Mouse (Mus musculus): ENCODE results near the gene Cyp4f37. TPM values are rescaled to one million over a fixed set of nuclear protein-coding genes. Genes with fewer than 3 reads are reported as not detected.
A peak's percentile ranks its signal among the peaks of the same experiment; 100 is the strongest.
"Not testable (repeated sequence)": the region's sequence is repeated elsewhere in the genome, so short reads cannot be mapped to it uniquely, and the experiment has no call there.

Gene Cyp4f37
- polyA plus RNA-seq, 1 experiment, result not detected

- WGBS, result 18% methylated on average over 1 of the region's 1 CpGs
- Histone ChIP-seq H3K4me1 (ENCODE audit: control insufficient read depth, insufficient read depth, low read length) (no peaks in the 10 kb centered on the region), H3K4me3 (replicated peaks; ENCODE audit: insufficient read depth, low read depth, low read length) (no peak overlapping the region), H3K27ac (ENCODE audit: insufficient read depth, low read length) (no peak overlapping the region), H3K27me3 (ENCODE audit: control insufficient read depth, insufficient read depth, low read length) (no peaks in the 10 kb centered on the region; the same call in 1 of the 2 replicates)
- no peak for DNase-seq
- TF ChIP-seq POLR2A (IDR thresholded peaks at IDR 0.05; ENCODE audit: borderline replicate concordance, insufficient read depth, low read length), result no peak
- TF ChIP-seq CTCF (IDR thresholded peaks at IDR 0.05; ENCODE audit: borderline replicate concordance, insufficient read depth, low read depth, low read length), result no peak
Measured at GRCm38 (mm10) chr17:32617252-32617651, 3.9 kb upstream of the Cyp4f37 start.

DNA sequence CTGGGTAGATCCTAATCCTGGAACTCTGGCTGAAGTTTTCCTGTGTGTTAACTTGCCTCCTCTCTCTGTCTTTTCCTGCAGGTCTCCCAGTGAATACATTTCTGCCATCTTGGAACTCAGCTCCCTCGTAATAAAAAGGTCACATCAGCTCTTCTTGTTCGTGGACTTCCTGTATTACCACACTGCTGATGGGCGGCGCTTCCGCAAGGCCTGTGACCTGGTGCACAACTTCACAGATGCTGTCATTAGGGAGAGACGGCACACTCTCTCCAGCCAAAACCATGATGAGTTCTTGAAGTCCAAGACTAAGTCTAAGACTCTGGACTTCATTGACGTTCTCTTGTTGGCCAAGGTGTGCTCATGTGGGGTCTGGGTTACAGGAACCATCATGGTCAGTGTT lies 8.6 kb downstream of the Cyp4f37 start:
- not testable (repeated sequence) for H3K27ac ChIP-seq (ENCODE audit: insufficient read depth, low read length); H3K4me3 ChIP-seq (replicated peaks; ENCODE audit: insufficient read depth, low read depth, low read length); H3K27me3 ChIP-seq (ENCODE audit: control insufficient read depth, insufficient read depth, low read length); H3K4me1 ChIP-seq (ENCODE audit: control insufficient read depth, insufficient read depth, low read length); DNase-seq
- 82% methylated on average over 7 of the region's 7 CpGs for WGBS

DNA sequence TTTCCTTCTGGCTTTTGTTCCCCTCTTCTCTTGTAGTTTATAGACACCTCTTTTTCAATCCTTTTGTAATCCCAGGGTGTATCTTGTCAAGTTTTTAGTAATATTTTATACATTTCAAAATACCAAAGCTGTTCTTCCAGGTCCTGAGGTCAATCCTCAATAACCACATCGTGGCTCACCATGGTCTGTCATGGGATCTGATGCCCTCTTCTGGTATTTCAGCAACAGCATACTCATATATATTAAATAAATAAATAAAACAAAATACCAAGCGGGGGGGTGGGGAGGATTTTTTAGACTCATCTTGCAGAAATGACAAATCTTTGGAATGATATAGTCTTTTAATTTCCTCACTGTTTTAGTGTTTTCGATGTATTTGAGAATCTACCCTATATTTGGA lies 10.8 kb downstream of the Cyp4f37 start:
- no peak for TF ChIP-seq POLR2A (IDR thresholded peaks at IDR 0.05; ENCODE audit: borderline replicate concordance, insufficient read depth, low read length)
- no peak for TF ChIP-seq CTCF (IDR thresholded peaks at IDR 0.05; ENCODE audit: borderline replicate concordance, insufficient read depth, low read depth, low read length)
- no peak for DNase-seq
- Histone ChIP-seq H3K27ac (ENCODE audit: insufficient read depth, low read length) (no peak overlapping the region), H3K27me3 (ENCODE audit: control insufficient read depth, insufficient read depth, low read length) (no peaks in the 10 kb centered on the region), H3K4me1 (ENCODE audit: control insufficient read depth, insufficient read depth, low read length) (no peaks in the 10 kb centered on the region), H3K4me3 (replicated peaks; ENCODE audit: insufficient read depth, low read depth, low read length) (no peak overlapping the region)
- 72% methylated on average over 3 of the region's 3 CpGs for WGBS

- H3K27me3 ChIP-seq (ENCODE audit: control insufficient read depth, insufficient read depth, low read length); DNase-seq; H3K4me1 ChIP-seq (ENCODE audit: control insufficient read depth, insufficient read depth, low read length); H3K27ac ChIP-seq (ENCODE audit: insufficient read depth, low read length): not testable (repeated sequence)
- WGBS, result 85% methylated on average over 9 of the region's 9 CpGs
- H3K4me3 ChIP-seq (replicated peaks; ENCODE audit: insufficient read depth, low read depth, low read length), result peak overlapping the region; percentile 41
Measured at GRCm38 (mm10) chr17:32634242-32634971, 13.3 kb downstream of the Cyp4f37 start.

- peak; percentile 73 to 86 for DNase-seq
- Histone ChIP-seq H3K4me3 (replicated peaks; ENCODE audit: insufficient read depth, low read depth, low read length) (peak overlapping the region; percentile 41), H3K27ac (ENCODE audit: insufficient read depth, low read length) (no peak overlapping the region), H3K27me3 (ENCODE audit: control insufficient read depth, insufficient read depth, low read length) (no peaks in the 10 kb centered on the region), H3K4me1 (ENCODE audit: control insufficient read depth, insufficient read depth, low read length) (no peaks in the 10 kb centered on the region)
- TF ChIP-seq CTCF (IDR thresholded peaks at IDR 0.05; ENCODE audit: borderline replicate concordance, insufficient read depth, low read depth, low read length) (peak; percentile 84), POLR2A (IDR thresholded peaks at IDR 0.05; ENCODE audit: borderline replicate concordance, insufficient read depth, low read length) (no peak)
- WGBS, result under 1% methylated on average over 17 of the region's 17 CpGs
Measured at GRCm38 (mm10) chr17:32634972-32635314, 13.8 kb downstream of the Cyp4f37 start.

GRCm38 (mm10) chr17:32636341-32636740 lies 15.2 kb downstream of the Cyp4f37 start:
- no peak for DNase-seq
- H3K4me3 ChIP-seq (replicated peaks; ENCODE audit: insufficient read depth, low read depth, low read length), result no peak overlapping the region
- H3K4me1 ChIP-seq (ENCODE audit: control insufficient read depth, insufficient read depth, low read length), result no peaks in the 10 kb centered on the region
- H3K27me3 ChIP-seq (ENCODE audit: control insufficient read depth, insufficient read depth, low read length), result no peaks in the 10 kb centered on the region
- TF ChIP-seq POLR2A (IDR thresholded peaks at IDR 0.05; ENCODE audit: borderline replicate concordance, insufficient read depth, low read length) (no peak), CTCF (IDR thresholded peaks at IDR 0.05; ENCODE audit: borderline replicate concordance, insufficient read depth, low read depth, low read length) (no peak)
- H3K27ac ChIP-seq (ENCODE audit: insufficient read depth, low read length), result no peak overlapping the region
- 54% methylated on average over 3 of the region's 3 CpGs for whole genome bisulfite sequencing

- Histone ChIP-seq H3K27me3 (ENCODE audit: control insufficient read depth, insufficient read depth, low read length) (no peaks in the 10 kb centered on the region), H3K4me3 (replicated peaks; ENCODE audit: insufficient read depth, low read depth, low read length) (no peak overlapping the region), H3K4me1 (ENCODE audit: control insufficient read depth, insufficient read depth, low read length) (no peaks in the 10 kb centered on the region), H3K27ac (ENCODE audit: insufficient read depth, low read length) (no peak overlapping the region)
- TF ChIP-seq CTCF (IDR thresholded peaks at IDR 0.05; ENCODE audit: borderline replicate concordance, insufficient read depth, low read depth, low read length) (no peak), POLR2A (IDR thresholded peaks at IDR 0.05; ENCODE audit: borderline replicate concordance, insufficient read depth, low read length) (no peak)
- DNase-seq, result no peak
- WGBS, result 83% methylated on average over 2 of the region's 2 CpGs
Measured at GRCm38 (mm10) chr17:32637151-32637550, 16.0 kb downstream of the Cyp4f37 start.

GRCm38 (mm10) chr17:32646631-32647030 lies 25.5 kb downstream of the Cyp4f37 start:
- no peak for TF ChIP-seq POLR2A (IDR thresholded peaks at IDR 0.05; ENCODE audit: borderline replicate concordance, insufficient read depth, low read length)
- no peak for DNase-seq
- H3K27ac ChIP-seq (ENCODE audit: insufficient read depth, low read length), result no peak overlapping the region
- 80% methylated on average over 4 of the region's 4 CpGs for WGBS
- no peaks in the 10 kb centered on the region; the same call in 1 of the 2 replicates for H3K27me3 ChIP-seq (ENCODE audit: control insufficient read depth, insufficient read depth, low read length)
- no peak overlapping the region for H3K4me3 ChIP-seq (replicated peaks; ENCODE audit: insufficient read depth, low read depth, low read length)
- no peaks in the 10 kb centered on the region for H3K4me1 ChIP-seq (ENCODE audit: control insufficient read depth, insufficient read depth, low read length)

All from cerebellum, adult 2 months (tissue).